Mouse (Mus musculus): ENCODE data around the gene Myo10.

Myo10 gene

GRCm38 (mm10) chr15:25715218-25715995 lies 93.1 kb downstream of the Myo10 start:
- in situ Hi-C loops (cut with MboI; ENCODE audit: low sequenced_read_pairs) = loop anchor here (25.0 kb wide), 1 partner anchor 1128 kb away; no protein-coding TSS in a partner anchor

GRCm38 (mm10) chr15:25715996-25716395 lies 93.7 kb downstream of the Myo10 start:
- in situ Hi-C loops (cut with MboI; ENCODE audit: low sequenced_read_pairs) = loop anchor here (25.0 kb wide), 1 partner anchor 1129 kb away; no protein-coding TSS in a partner anchor

- in situ Hi-C loops (cut with MboI; ENCODE audit: low sequenced_read_pairs) = loop anchor here (25.0 kb wide), 1 partner anchor 1130 kb away; no protein-coding TSS in a partner anchor
Observed at GRCm38 (mm10) chr15:25717006-25717405, 94.7 kb downstream of the Myo10 start.

GRCm38 (mm10) chr15:25718104-25718503 lies 95.8 kb downstream of the Myo10 start:
- in situ Hi-C loops (cut with MboI; ENCODE audit: low sequenced_read_pairs) = loop anchor here (25.0 kb wide), 1 partner anchor 1131 kb away; no protein-coding TSS in a partner anchor

DNA sequence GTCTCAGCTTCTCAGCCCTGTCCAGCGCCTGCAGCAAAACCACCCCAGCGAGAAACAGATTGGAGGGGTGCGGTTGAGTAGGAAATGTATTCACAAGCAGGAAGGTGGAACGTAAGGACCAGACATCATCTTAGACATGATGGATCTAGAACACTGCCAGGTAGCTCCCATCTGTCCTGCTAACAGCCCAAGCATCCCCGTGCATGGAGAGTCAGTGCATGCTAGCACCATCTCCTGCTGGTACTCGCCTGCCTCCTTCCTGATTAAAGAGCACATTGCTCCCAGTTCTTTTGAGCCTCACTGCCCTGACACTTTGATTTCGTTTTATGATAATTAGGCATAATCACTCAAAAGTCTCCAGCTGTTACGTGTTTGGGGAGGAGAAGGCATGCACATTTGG lies 96.9 kb downstream of the Myo10 start:
- in situ Hi-C loops (cut with MboI; ENCODE audit: low sequenced_read_pairs) = loop anchor here (25.0 kb wide), 1 partner anchor 1132 kb away; no protein-coding TSS in a partner anchor

- in situ Hi-C loops (cut with MboI; ENCODE audit: low sequenced_read_pairs) = loop anchor here (25.0 kb wide), 1 partner anchor 1133 kb away; no protein-coding TSS in a partner anchor
Observed at GRCm38 (mm10) chr15:25720263-25720662, 97.9 kb downstream of the Myo10 start.

DNA sequence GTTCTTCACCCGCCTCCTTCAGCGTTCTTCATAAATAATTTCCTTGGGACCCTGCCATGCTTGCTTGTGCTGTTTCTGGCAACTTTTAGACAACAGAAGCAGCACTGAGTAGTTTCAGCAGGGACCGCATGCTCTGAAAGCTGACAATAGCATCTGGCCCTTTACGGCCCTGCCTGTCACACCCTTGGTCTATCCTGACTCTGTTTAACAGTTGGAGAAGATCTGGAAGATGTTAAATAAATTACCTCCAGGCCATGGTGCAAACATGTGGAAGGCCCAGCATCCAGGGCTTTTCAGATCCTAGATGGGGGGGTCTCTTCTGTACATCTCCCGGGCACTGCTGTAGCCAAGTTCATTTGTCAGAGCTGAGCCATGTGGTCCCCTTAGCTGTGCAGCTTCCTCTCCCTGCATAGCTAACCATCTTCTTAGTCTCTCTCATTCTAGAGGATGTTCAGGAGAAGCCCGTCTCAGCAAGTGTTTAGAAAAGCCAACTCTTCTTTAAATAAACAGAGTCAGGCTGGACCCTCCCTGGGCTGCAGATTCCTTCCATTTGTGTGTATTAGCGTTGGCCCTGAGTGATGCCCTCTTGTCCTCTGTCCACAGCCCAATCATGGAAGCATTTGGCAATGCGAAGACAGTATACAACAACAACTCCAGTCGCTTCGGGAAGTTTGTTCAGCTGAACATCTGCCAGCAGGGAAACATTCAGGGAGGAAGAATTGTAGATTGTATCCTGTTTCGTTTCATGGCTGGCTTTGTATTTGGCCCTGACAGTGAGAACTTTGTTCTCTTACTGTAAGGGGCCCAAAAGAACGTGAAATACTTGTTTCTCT lies 101.2 kb downstream of the Myo10 start:
- in situ Hi-C loops (cut with MboI; ENCODE audit: low sequenced_read_pairs) = loop anchor here (25.0 kb wide), 1 partner anchor 1136 kb away; no protein-coding TSS in a partner anchor

GRCm38 (mm10) chr15:25724549-25724948 lies 102.2 kb downstream of the Myo10 start:
- in situ Hi-C loops (cut with MboI; ENCODE audit: low sequenced_read_pairs) = loop anchor here (25.0 kb wide), 1 partner anchor 1137 kb away; no protein-coding TSS in a partner anchor

DNA sequence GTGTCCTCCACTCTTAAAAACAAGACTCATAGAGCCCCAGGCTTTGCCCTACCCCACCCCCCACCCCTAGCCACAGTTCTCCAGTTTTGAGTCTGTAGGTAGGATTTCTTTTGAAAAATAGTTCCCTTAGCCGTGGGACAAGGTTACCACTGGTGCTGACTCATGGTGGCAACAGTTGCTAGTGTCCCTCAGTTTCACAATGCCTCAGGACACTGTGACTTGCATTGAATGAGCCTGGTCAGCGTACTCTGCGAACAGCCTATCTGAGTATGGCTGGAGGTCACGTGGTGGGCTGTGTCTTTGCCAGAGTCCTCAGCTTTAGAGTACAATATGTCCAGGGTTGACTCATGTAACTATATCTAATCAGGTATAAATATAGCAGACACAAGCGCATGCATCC lies 104.5 kb downstream of the Myo10 start:
- in situ Hi-C loops (cut with MboI; ENCODE audit: low sequenced_read_pairs) = no loop called here

DNA sequence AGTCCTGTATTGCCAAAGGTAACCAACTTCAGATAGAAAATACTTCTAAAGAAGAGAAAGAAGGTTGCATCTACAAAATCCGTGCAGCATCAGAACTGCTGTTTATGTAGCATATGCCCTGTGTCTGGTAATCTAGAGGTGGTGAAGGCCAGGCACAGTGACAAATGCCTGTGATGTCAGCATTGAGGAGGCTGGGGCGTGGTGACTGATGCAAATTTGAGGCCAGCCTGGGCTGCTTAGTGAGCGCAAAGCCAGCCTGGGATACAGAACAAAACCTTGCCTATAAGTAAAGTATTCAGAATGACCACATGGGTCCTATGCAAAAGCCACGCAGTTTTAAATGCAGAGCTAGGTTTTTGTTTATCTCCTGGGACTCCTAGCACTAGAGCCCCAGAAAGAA lies 106.2 kb downstream of the Myo10 start:
- in situ Hi-C loops (cut with MboI; ENCODE audit: low sequenced_read_pairs) = no loop called here

GRCm38 (mm10) chr15:25731053-25731452 lies 108.7 kb downstream of the Myo10 start:
- in situ Hi-C loops (cut with MboI; ENCODE audit: low sequenced_read_pairs) = no loop called here

GRCm38 (mm10) chr15:25732758-25733428 lies 110.6 kb downstream of the Myo10 start:
- in situ Hi-C loops (cut with MboI; ENCODE audit: low sequenced_read_pairs) = no loop called here

- in situ Hi-C loops (cut with MboI; ENCODE audit: low sequenced_read_pairs) = no loop called here
Observed at GRCm38 (mm10) chr15:25733739-25734430, 111.6 kb downstream of the Myo10 start.

DNA sequence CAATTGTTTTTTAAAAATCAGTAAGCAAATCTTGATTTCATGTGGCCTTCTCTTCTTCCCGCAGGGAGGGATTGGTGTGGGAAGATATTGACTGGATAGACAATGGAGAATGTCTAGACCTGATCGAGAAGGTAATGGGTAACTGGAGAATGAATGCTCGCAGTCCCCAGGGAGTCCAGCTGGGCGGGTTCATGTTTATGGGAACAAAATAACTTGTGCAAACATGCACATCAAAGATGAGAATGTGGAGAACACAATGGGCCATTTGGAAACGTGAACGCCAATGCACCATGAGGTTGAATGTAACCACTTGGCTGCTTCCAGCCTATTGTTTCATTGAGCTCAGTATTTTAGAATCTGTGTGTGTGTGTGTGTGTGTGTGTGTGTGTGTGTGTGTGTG lies 114.2 kb downstream of the Myo10 start:
- in situ Hi-C loops (cut with MboI; ENCODE audit: low sequenced_read_pairs) = no loop called here

DNA sequence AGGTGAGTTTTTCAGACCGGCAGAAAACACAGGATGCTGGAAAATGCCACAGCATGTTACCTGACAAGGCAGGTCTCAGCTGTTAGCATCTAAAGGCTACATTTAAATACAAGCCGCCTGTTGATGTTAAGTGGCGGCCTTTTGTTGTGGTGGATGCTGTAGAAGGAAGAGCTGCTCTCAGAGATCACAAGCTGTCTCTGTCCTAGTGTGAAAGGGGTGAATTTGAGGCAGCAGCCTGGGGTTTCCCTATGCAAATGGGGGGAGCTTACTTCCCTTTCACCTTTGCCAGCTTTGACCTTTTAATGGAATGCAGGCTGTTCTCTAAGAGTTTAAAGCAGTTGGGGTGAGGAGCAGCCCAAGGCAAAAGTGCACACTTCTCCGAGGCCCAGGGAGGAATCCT lies 117.9 kb downstream of the Myo10 start:
- in situ Hi-C loops (cut with MboI; ENCODE audit: low sequenced_read_pairs) = no loop called here

- in situ Hi-C loops (cut with MboI; ENCODE audit: low sequenced_read_pairs) = no loop called here
Observed at GRCm38 (mm10) chr15:25742196-25742595, 119.9 kb downstream of the Myo10 start.

DNA sequence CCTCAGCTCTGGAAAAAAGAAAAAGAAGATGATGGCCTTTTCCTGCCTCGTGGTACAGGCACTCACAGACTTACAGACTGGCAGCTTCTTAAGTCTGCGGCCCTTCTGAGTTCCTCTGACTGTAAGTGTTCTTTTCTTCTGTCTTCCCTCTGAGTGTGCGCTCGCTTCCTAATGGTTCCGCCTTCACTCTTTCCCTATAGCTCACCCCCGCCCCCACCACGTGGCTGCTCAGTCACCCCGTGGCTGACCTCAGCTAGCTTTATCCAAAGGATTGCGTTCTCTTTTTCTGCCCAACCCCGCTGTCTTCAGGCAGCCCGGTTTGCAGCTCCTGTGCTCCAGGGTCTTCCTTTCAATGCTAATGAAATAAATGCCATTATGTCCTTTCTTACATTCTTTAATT lies 129.2 kb downstream of the Myo10 start:
- in situ Hi-C loops (cut with MboI; ENCODE audit: low sequenced_read_pairs) = no loop called here

DNA sequence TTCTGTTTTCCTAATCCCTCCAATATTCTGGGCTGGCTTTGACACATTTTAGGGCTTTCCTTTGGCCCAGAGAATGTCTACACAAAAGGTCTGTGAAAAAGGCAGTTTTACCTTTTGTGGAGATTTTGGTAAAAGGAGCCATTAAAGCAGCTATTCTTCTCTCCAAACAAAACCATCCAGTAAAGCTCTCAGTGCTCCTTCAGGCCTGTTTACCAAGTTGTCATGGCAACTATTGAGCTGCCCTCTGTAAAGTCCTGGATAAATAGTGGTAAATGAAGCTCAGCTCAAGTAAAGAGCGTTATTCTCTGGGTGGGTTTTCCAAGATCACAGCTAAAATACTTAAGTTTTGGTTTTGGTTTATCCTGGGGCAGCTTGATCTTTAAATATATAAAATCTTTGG lies 130.3 kb downstream of the Myo10 start:
- in situ Hi-C loops (cut with MboI; ENCODE audit: low sequenced_read_pairs) = no loop called here

GRCm38 (mm10) chr15:25753003-25753402 lies 130.7 kb downstream of the Myo10 start:
- in situ Hi-C loops (cut with MboI; ENCODE audit: low sequenced_read_pairs) = no loop called here

- in situ Hi-C loops (cut with MboI; ENCODE audit: low sequenced_read_pairs) = no loop called here
Observed at GRCm38 (mm10) chr15:25753878-25754277, 131.6 kb downstream of the Myo10 start.

Measured in CH12F3 (cell line).